Mouse (Mus musculus) intestine, embryonic 16.5 days (tissue): Measurements from ENCODE around the gene Pappa2. TPM values are rescaled to one million over a fixed set of nuclear protein-coding genes. Genes with fewer than 3 reads are reported as not detected.

Source experiments
- ATAC-seq: fragments of 200-750 bp; cut with Nextera tagmentation; 2 replicates; pipeline ENCODE4 v1.8.0; 2017; ENCODE audit warnings: moderate TSS enrichment, moderate library complexity
- H3K27ac ChIP-seq: fragments of 300-500 bp; sonication (generic); 2 replicates; pipeline ENCODE4 v1.5.1; 2014; ENCODE audit warnings: mild to moderate bottlenecking, low read length
- H3K27me3 ChIP-seq: fragments of 300-500 bp; sonication (generic); replicated peaks from 2 replicates; pipeline ENCODE4 v1.6.1; 2014; ENCODE audit warnings: low read length, control low read depth, mixed read lengths; ENCODE audit not compliant: control insufficient read depth, insufficient read depth
- H3K36me3 ChIP-seq: fragments of 300-500 bp; sonication (generic); 2 replicates; pipeline ENCODE4 v1.6.1; 2014; ENCODE audit warnings: low read length, control low read depth; ENCODE audit not compliant: control insufficient read depth, insufficient read depth
- H3K4me1 ChIP-seq: fragments of 300-500 bp; sonication (generic); 2 replicates; pipeline ENCODE4 v1.6.1; 2014; ENCODE audit warnings: low read length, control low read depth, mixed read lengths; ENCODE audit not compliant: control insufficient read depth, insufficient read depth
- H3K4me2 ChIP-seq: fragments of 300-500 bp; sonication (generic); 2 replicates; pipeline ENCODE4 v1.6.1; 2014; ENCODE audit warnings: low read depth, low read length, control low read depth
- H3K4me3 ChIP-seq: fragments of 300-500 bp; sonication (generic); 2 replicates; pipeline ENCODE4 v1.5.1; 2014; ENCODE audit warnings: mild to moderate bottlenecking, low read length
- H3K9ac ChIP-seq: fragments of 300-500 bp; sonication (generic); 2 replicates; pipeline ENCODE4 v1.6.1; 2014; ENCODE audit warnings: low read depth, low read length
- H3K9me3 ChIP-seq: fragments of 300-500 bp; sonication (generic); 2 replicates; pipeline ENCODE4 v1.6.1; 2016; ENCODE audit warnings: low read length, control low read depth; ENCODE audit not compliant: control insufficient read depth
- WGBS: fragments of 180-500 bp; shearing (Covaris S2); extraction: QIAGEN DNeasy Blood & Tissue Kit; methylation state at CpG from one replicate; pipeline ENCODE4 v1.1.7; 2014; 5-methylcytosine and 5-hydroxymethylcytosine counted together
- polyA plus RNA-seq: library from polyadenylated mRNA; unstranded; fragments of >200 nt; fragmentation: Nextera tagmentation; extraction: Ambion mirVana; gene quantifications from 2 replicates; pipeline ENCODE4 v1.2.1, GENCODE M21; 2015

Pappa2 gene
- polyA plus RNA-seq, 1 experiment from 2014 or later: 0.05 TPM

DNA sequence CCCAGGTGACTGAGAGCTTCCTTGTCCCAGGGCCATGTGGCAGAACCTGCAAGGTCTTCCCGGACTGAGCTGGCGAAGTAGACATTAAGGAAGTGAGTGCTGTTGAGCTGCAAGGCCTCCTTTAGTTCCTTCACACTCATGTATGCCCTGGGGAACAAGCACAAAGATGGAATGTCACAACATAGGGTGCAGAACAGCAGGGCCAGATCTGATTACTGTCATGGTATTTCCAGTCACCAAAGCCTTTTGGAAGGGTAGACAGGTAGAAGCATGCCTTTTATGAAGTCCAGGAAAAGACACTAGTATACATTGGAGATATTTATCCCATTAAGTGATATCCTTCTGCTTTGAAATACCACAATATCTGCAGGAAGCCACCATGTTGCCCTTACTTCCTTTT, 108.9 kb downstream of the Pappa2 start:
- Histone ChIP-seq H3K4me2 (no peak overlapping the region), H3K9ac (no peak overlapping the region), H3K27ac (no peak overlapping the region), H3K9me3 (no peaks in the 10 kb centered on the region), H3K4me1 (no peaks in the 10 kb centered on the region), H3K27me3 (no peaks in the 10 kb centered on the region), H3K4me3 (no peak overlapping the region), H3K36me3 (no peaks in the 10 kb centered on the region)
- ATAC-seq: no peak
- WGBS: 76% methylated on average over 2 of the region's 2 CpGs

DNA sequence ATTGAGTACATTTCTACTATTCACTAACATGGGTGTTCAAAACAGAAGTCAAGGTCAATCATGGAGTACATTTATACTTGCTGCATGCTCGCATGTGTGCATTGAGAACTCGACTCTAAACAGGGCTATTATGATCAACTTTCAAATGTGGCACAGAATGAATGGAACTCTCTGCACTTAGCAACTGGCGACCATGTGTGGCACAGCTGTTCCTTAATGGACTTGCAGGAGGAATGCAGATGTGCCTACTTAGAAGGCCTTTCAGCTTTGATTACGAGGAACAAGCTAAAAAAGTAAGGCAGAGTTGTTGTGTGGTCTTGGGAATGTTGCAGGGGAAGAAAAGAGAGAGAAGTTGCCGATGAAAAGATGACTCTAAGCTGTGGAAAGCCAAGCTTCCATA, 120.1 kb downstream of the Pappa2 start:
- no peak overlapping the region for H3K4me3 ChIP-seq
- H3K36me3 ChIP-seq: no peaks in the 10 kb centered on the region
- no peaks in the 10 kb centered on the region for H3K9me3 ChIP-seq
- H3K27ac ChIP-seq: no peak overlapping the region
- H3K4me1 ChIP-seq: no peaks in the 10 kb centered on the region
- ATAC-seq: no peak
- H3K27me3 ChIP-seq: no peaks in the 10 kb centered on the region
- no peak overlapping the region for H3K9ac ChIP-seq
- H3K4me2 ChIP-seq: no peak overlapping the region
- 75% methylated on average over 5 of the region's 5 CpGs for WGBS

DNA sequence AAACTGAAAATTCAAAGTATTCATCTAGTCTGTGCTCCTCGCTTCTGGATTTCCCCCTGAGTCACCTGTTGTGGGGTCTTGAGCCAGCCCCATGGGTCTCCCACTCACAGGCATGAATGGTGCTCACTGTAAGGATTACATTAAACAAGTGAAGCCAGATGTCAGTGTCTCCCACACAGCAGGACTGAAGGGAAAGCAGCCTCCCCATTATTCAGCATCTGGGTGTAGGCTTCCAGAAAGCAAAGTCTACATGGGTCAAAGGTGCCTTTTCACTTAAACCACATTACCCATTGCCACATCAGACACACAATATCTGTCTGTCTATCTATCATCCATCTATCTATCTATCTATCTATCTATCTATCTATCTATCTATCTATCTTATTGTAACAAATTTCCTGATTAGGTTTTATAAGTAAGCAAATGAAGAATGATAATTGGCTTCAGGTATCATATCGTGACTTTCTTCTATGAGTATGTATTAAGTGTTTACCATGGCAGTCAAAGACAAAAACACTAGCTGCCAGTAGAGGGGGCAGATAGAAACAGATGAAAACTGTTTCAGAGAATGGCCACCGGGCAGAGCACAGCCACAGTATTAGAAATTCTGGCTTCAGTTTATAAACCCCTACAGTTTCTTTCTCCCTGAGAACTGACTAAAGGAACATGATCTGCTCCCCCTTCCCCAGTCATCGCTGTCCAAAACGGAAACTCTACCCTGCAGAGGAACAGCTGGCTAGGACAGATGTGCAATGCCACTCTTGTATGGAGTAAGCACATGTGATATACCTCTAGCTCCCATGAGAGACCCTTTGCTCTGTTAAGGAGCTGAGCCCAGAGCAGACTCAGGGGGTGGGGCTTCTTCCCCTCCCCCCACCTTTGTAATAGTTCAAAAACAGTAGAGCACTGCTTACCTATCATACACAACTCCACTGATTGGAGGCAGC, 126.1 kb downstream of the Pappa2 start:
- Histone ChIP-seq H3K27ac (no peak overlapping the region), H3K9me3 (no peaks in the 10 kb centered on the region), H3K9ac (no peak overlapping the region), H3K4me2 (no peak overlapping the region), H3K4me1 (no peaks in the 10 kb centered on the region), H3K36me3 (no peaks in the 10 kb centered on the region), H3K4me3 (no peak overlapping the region), H3K27me3 (no peaks in the 10 kb centered on the region)
- ATAC-seq: no peak
- WGBS: 68% methylated on average over 5 of the region's 5 CpGs

DNA sequence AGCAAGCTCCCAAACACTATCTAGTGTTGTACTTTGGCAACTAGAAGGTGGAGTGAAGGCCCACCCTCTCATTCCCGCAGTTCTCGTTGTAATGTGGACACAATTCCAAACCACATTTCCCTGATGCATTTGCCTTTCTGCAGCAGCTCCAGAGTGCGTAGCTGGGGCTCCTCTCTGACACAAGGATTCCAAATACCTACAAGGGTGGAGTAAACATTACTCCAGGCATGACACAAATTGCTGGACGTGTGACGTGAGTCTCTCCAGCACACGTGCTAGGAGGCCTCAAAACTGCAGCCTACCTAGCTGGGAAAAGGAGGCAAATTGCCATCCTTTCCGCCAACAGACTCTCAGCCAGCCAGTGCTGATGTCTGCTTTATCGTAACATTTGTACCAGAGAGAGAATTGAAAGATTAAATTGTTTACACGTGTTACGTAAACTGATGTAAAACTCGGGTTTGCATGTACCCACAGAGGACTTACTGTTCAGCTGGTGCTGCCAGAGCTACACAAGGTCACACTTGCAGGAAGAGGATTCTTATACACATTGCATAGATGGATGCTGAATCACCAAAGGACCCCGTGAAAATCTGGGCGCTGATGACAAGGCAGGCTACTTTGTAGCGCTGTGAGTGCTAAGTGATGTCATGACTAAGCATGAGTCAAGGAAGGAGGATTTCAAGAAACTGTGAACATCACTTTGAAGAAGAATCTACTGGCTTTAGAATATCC, 127.3 kb downstream of the Pappa2 start:
- H3K4me2 ChIP-seq: no peak overlapping the region
- WGBS: 54% methylated on average over 14 of the region's 14 CpGs
- H3K36me3 ChIP-seq: no peaks in the 10 kb centered on the region
- no peaks in the 10 kb centered on the region for H3K9me3 ChIP-seq
- H3K4me1 ChIP-seq: no peaks in the 10 kb centered on the region
- no peak overlapping the region for H3K4me3 ChIP-seq
- H3K27ac ChIP-seq: no peak overlapping the region
- no peaks in the 10 kb centered on the region for H3K27me3 ChIP-seq
- H3K9ac ChIP-seq: no peak overlapping the region
- no peak for ATAC-seq

DNA sequence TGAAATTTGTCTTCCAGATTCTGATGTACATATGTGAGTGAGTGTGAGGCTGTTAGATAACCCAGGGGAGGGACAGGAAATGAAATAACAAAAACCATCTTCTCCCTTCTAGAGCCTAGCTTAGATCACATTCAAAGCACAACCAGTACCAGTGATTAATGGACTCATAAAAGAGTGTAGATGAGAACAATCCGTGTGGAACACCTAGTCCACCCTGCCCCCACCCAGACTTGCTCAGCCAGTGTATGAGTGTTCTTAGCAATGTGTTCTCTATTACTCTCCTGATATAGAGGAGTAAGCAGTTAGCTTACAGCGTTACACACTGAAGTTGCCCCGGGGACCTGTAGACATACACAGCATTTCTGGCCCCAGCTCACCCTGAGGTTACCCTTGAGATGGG, 129.8 kb downstream of the Pappa2 start:
- no peaks in the 10 kb centered on the region for H3K9me3 ChIP-seq
- no peaks in the 10 kb centered on the region for H3K4me1 ChIP-seq
- no peaks in the 10 kb centered on the region for H3K36me3 ChIP-seq
- no peak overlapping the region for H3K4me2 ChIP-seq
- H3K4me3 ChIP-seq: no peak overlapping the region
- ATAC-seq: no peak
- no peak overlapping the region for H3K9ac ChIP-seq
- no peak overlapping the region for H3K27ac ChIP-seq
- 75% methylated on average over 3 of the region's 3 CpGs for WGBS
- no peaks in the 10 kb centered on the region for H3K27me3 ChIP-seq

DNA sequence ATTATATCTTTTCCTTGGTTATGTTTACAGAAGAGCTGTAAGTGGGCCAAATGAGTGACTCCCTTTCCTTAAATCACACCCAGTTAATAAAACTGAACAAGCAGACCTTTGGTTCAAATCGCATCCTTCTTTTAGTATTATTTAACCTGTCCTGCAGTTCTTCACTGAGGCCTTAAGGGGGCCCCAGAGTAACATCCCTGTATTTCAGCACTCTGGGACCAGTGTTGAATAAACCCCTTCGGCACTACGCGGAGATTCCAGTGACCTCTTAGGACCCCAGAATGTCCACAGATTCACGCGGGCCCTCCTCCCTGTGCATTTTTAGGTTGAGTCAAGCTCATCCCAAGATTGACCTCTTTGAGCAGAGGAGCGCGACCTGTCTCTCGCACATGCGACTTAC, 135.7 kb downstream of the Pappa2 start:
- 68% methylated on average over 10 of the region's 10 CpGs for WGBS
- Histone ChIP-seq H3K36me3 (no peaks in the 10 kb centered on the region), H3K27me3 (no peaks in the 10 kb centered on the region), H3K4me3 (no peak overlapping the region), H3K27ac (no peak overlapping the region), H3K9ac (no peak overlapping the region), H3K9me3 (no peaks in the 10 kb centered on the region), H3K4me2 (no peak overlapping the region), H3K4me1 (no peaks in the 10 kb centered on the region)
- ATAC-seq: no peak

DNA sequence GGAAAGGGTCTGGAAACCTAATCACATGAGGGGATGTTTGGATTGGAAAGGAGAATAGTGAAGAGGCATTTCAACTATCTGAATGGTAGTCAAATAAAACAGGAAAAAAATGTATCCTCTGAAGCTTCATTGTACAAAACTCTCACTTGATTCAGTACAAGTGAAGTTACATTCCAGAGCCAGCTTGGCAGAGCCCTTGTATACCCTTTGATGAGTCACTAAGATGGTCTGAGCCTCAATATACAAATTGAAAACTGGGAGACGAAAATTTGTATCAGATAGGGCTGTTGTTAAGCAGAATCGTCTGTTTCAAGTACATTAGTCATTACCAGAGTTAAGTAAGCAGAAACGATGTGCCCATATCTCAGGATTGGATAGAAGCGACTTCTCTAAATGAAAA, 143.1 kb downstream of the Pappa2 start:
- Histone ChIP-seq H3K4me2 (no peak overlapping the region), H3K9me3 (no peaks in the 10 kb centered on the region), H3K9ac (no peak overlapping the region), H3K27ac (no peak overlapping the region), H3K27me3 (no peaks in the 10 kb centered on the region), H3K4me1 (no peaks in the 10 kb centered on the region), H3K4me3 (no peak overlapping the region), H3K36me3 (no peaks in the 10 kb centered on the region)
- ATAC-seq: no peak
- WGBS: 74% methylated on average over 4 of the region's 4 CpGs

DNA sequence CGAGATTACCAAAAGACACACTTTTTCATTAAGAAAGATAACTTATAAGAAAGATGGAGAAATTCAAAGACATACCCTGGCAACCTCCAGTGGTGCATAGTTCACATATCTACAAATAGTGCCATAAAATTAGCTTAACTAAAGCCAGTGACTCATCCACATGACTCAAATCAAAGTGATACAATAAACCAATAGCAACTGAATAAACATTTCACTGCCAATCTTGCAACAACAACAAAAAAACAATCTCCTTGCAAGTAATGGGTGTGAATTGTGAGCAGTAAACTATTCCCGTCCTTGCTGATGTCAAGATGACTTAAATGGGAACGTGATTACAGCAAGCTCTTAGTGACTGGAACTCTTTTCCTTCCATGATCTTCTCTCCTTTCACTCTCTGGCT, 150.1 kb downstream of the Pappa2 start:
- H3K27ac ChIP-seq: no peak overlapping the region
- H3K9me3 ChIP-seq: no peaks in the 10 kb centered on the region
- no peaks in the 10 kb centered on the region for H3K27me3 ChIP-seq
- H3K9ac ChIP-seq: no peak overlapping the region
- WGBS: 73% methylated on average over 3 of the region's 3 CpGs
- H3K4me2 ChIP-seq: no peak overlapping the region
- ATAC-seq: no peak
- H3K36me3 ChIP-seq: no peaks in the 10 kb centered on the region
- no peaks in the 10 kb centered on the region for H3K4me1 ChIP-seq
- H3K4me3 ChIP-seq: no peak overlapping the region

DNA sequence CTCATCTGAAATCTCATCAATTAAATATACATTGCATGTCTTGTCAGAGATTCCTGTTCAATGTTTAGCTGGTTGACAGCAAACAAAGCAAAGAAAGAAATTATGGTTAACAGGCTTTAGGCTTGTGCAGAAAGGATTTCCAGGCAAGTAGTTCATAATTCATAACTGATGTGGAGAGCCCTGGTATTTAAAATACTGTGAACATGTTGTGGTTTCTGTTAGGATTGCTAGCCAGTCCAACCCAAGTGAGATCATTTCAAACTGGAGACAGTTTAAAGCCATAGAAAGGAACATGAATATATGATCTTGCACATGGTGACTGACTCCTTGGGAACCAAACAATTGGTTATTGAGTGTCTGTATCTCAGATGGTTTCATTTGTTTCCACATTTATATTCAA, 152.4 kb downstream of the Pappa2 start:
- Histone ChIP-seq H3K4me1 (no peaks in the 10 kb centered on the region), H3K4me2 (no peak overlapping the region), H3K4me3 (no peak overlapping the region), H3K27me3 (no peaks in the 10 kb centered on the region), H3K36me3 (no peaks in the 10 kb centered on the region), H3K9me3 (no peaks in the 10 kb centered on the region), H3K9ac (no peak overlapping the region), H3K27ac (no peak overlapping the region)
- no peak for ATAC-seq
